Mouse (Mus musculus) stomach, embryonic 14.5 days (tissue): ENCODE data around the gene Bsg. TPM values are rescaled to one million over a fixed set of nuclear protein-coding genes. Genes with fewer than 3 reads are reported as not detected.

ENCODE experiments used
- ATAC-seq: fragments of 200-750 bp; cut with Nextera tagmentation; 2 replicates; pipeline ENCODE4 v1.8.0; 2017; ENCODE audit warnings: low read depth, moderate TSS enrichment; ENCODE audit not compliant: insufficient number of reproducible peaks, insufficient read depth, low FRiP score
- H3K27ac ChIP-seq: fragments of 300-500 bp; sonication (generic); 2 replicates; pipeline ENCODE4 v1.5.1; 2014; ENCODE audit warnings: mild to moderate bottlenecking, low read length, moderate library complexity, mixed read lengths
- H3K27me3 ChIP-seq: fragments of 300-500 bp; sonication (generic); 2 replicates; pipeline ENCODE4 v1.6.1; 2014; ENCODE audit warnings: low read length, control low read depth, mixed read lengths; ENCODE audit not compliant: control insufficient read depth, insufficient read depth
- H3K36me3 ChIP-seq: fragments of 300-500 bp; sonication (generic); 2 replicates; pipeline ENCODE4 v1.6.1; 2014; ENCODE audit warnings: mild to moderate bottlenecking, control low read depth, low read length, moderate library complexity, mixed read lengths; ENCODE audit not compliant: control insufficient read depth, insufficient read depth
- H3K4me1 ChIP-seq: fragments of 300-500 bp; sonication (generic); 2 replicates; pipeline ENCODE4 v1.6.1; 2014; ENCODE audit warnings: low read length, control low read depth, mixed read lengths; ENCODE audit not compliant: control insufficient read depth, insufficient read depth
- H3K4me2 ChIP-seq: fragments of 300-500 bp; sonication (generic); replicated peaks from 2 replicates; pipeline ENCODE4 v1.6.1; 2014; ENCODE audit warnings: low read depth, low read length, control low read depth
- H3K4me3 ChIP-seq: fragments of 300-500 bp; sonication (generic); 2 replicates; pipeline ENCODE4 v1.5.1; 2014; ENCODE audit warnings: low read depth, low read length, control low read depth
- H3K9ac ChIP-seq: fragments of 300-500 bp; sonication (generic); replicated peaks from 2 replicates; pipeline ENCODE4 v1.6.1; 2014; ENCODE audit warnings: low read depth, mild to moderate bottlenecking, control low read depth, low read length, moderate library complexity, mixed read lengths
- H3K9me3 ChIP-seq: fragments of 300-500 bp; sonication (generic); 2 replicates; pipeline ENCODE4 v1.6.1; 2016; ENCODE audit warnings: low read depth, low read length, control low read depth; ENCODE audit not compliant: control insufficient read depth
- WGBS: fragments of 180-500 bp; shearing (Covaris S2); extraction: QIAGEN DNeasy Blood & Tissue Kit; methylation state at CpG from one replicate; pipeline ENCODE4 v1.1.7; 2014; 5-methylcytosine and 5-hydroxymethylcytosine counted together
- polyA plus RNA-seq: library from polyadenylated mRNA; unstranded; fragments of >200 nt; fragmentation: Nextera tagmentation; extraction: Ambion mirVana; gene quantifications from 2 replicates; pipeline ENCODE4 v1.2.1, GENCODE M21; 2014

The Bsg gene
- polyA plus RNA-seq, 1 experiment from 2014 or later: 871 TPM

DNA sequence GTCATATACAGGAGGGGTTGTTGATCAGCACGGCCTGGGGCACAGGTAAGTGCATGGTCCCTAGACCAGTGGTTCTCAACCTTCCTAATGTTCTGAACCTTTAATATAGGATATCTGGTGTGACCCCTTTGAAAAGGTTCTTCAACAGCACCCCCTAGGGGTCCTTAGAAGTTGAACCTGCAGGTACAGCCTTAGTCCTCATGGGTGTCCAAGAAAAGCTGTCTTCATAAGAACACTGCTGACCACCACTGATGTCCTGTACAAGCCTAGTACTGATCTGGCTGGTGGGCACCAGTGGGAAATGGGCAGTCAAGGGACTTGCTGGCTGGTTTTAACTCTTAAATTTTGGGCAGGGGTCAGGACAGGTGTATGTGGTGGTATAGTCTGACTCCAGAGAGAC lies 7.7 kb downstream of the Bsg start:
- Histone ChIP-seq H3K4me3 (no peak overlapping the region), H3K27ac (no peak overlapping the region), H3K36me3 (peaks cover 36% of the 10 kb centered on the region), H3K4me1 (peaks cover 2% of the 10 kb centered on the region; the same call in 1 of the 2 replicates), H3K4me2 (no peak overlapping the region), H3K9me3 (no peaks in the 10 kb centered on the region), H3K27me3 (peaks cover 18% of the 10 kb centered on the region), H3K9ac (no peak overlapping the region)
- WGBS: 81% methylated on average over 1 of the region's 1 CpGs
- peak; percentile 17; the same call in 1 of the 2 replicates for ATAC-seq

DNA sequence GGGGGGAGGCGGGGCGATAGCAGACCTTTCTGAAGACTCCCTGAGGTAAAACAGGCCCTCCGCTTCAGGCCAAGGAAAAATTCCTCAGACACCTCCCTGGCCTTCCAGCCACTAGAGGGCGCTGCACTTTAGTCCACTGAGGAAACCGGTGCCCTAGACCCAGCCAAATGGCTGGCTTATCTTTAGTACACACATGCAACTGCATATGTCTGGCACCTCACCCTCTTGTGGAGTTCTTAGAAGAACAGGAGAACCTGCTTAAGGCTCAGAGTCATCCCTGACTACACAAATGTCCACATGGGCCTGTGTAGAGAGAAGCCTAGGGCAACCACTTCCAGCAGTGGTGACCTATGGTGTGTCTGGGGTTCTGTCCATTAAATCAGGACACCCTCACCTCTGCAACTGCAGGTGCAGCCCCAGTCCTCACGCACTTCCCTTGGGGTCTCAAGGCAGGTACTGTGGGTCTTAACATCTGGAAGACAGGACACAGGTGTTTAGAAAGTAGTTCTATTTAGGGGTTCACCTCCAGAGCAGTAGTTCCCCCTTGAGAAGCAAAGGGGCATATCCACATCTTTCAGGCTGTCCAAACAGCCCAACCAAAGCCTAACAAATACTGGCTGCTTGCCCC lies 8.3 kb downstream of the Bsg start:
- H3K4me3 ChIP-seq: no peak overlapping the region
- H3K4me2 ChIP-seq: no peak overlapping the region
- H3K27ac ChIP-seq: no peak overlapping the region
- H3K9ac ChIP-seq: no peak overlapping the region
- peaks cover 24% of the 10 kb centered on the region for H3K27me3 ChIP-seq
- H3K9me3 ChIP-seq: no peaks in the 10 kb centered on the region
- peak; percentile 62 for ATAC-seq
- peaks cover 36% of the 10 kb centered on the region for H3K36me3 ChIP-seq
- H3K4me1 ChIP-seq: peaks cover 6% of the 10 kb centered on the region; the same call in 1 of the 2 replicates
- 14% methylated on average over 5 of the region's 6 CpGs for WGBS

DNA sequence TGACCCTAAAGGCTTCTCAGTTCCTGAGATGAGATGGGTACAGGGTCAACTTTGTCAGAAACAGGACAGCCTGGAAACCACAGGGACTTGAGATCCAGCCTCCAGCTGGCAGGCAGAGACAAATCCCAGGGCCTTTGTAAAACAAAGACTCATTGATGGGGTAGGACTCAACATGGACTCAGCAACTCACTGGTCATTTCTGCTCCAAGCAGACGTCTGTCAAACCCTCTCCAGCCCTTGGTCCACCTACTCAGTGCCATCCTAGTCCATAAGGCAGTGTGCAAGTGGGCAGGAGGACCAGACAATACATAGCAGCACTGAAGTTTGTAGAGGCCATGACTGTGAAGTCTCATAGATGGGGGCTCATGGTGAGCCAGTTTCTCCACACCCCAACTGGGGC lies 8.9 kb downstream of the Bsg start:
- no peak overlapping the region for H3K9ac ChIP-seq
- ATAC-seq: no peak
- no peak overlapping the region for H3K27ac ChIP-seq
- WGBS: 37% methylated on average over 1 of the region's 1 CpGs
- peaks cover 36% of the 10 kb centered on the region for H3K36me3 ChIP-seq
- H3K9me3 ChIP-seq: no peaks in the 10 kb centered on the region
- peaks cover 6% of the 10 kb centered on the region; the same call in 1 of the 2 replicates for H3K4me1 ChIP-seq
- no peak overlapping the region for H3K4me2 ChIP-seq
- H3K27me3 ChIP-seq: peaks cover 30% of the 10 kb centered on the region
- H3K4me3 ChIP-seq: no peak overlapping the region

DNA sequence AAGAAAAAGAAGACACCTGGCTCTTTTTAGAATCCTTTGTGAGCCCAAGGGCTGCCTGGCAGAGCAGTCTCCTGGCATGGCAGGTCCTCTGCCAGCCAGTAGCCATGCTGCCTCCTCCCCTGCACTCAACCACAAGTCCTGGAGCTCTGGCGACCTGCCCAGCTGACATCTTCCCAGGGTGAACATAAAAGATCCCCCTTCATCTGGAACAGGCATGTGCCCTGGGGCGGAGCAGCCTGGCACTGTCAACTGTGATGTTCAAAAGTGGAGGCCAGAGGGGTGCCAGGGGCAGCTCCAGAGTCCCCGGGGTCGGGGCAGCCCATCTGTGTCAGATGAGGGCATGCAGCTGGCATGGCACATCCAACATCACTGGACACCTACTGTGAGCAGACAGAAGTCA lies 10.7 kb downstream of the Bsg start:
- H3K27ac ChIP-seq: no peak overlapping the region
- no peak overlapping the region for H3K4me2 ChIP-seq
- peaks cover 35% of the 10 kb centered on the region for H3K27me3 ChIP-seq
- H3K4me3 ChIP-seq: no peak overlapping the region
- peaks cover 20% of the 10 kb centered on the region for H3K36me3 ChIP-seq
- H3K4me1 ChIP-seq: peaks cover 6% of the 10 kb centered on the region; the same call in 1 of the 2 replicates
- no peaks in the 10 kb centered on the region for H3K9me3 ChIP-seq
- ATAC-seq: no peak
- 69% methylated on average over 4 of the region's 4 CpGs for WGBS
- no peak overlapping the region for H3K9ac ChIP-seq

DNA sequence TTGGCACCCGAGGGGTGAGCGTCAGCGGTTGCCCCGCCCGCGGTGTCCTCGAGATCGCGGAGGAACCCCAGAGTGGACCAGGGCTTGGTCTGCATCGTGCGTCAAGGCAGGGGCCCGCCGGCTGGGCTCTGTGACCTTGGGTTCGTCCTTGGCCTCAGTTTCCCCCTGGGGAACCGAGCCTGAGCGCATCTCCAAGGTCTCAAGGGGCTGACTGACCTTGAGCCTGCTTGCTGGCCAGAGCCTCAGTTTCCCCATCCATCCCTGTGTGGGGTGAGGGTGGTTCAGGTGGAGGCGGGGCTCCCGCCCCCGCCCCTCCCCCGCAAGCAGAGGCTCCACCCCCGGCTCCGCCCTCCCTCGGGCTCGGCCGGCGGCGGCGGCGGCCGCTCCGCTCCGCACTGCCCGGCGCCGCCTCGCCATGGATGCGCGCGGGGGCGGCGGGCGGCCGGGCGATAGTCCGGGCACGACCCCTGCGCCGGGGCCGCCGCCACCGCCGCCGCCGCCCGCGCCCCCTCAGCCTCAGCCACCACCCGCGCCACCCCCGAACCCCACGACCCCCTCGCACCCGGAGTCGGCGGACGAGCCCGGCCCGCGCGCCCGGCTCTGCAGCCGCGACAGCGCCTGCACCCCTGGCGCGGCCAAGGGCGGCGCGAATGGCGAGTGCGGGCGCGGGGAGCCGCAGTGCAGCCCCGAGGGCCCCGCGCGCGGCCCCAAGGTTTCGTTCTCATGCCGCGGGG lies 12.1 kb downstream of the Bsg start, which contains the start of gene Hcn2:
Hcn2 (plus strand) TSS at position 381 of the 734 bp plus-strand sequence.
- H3K27ac ChIP-seq: no peak within 1 kb of the TSS
- H3K9me3 ChIP-seq: no peaks in the 10 kb centered on the region
- 2% methylated on average over 65 of the region's 91 CpGs for WGBS
- H3K36me3 ChIP-seq: peaks cover 8% of the 10 kb centered on the region; the same call in 1 of the 2 replicates
- H3K27me3 ChIP-seq: peaks cover 35% of the 10 kb centered on the region
- peak within 1 kb of the TSS; percentile 95 for H3K4me2 ChIP-seq
- ATAC-seq: no peak
- peak within 1 kb of the TSS; percentile 47 for H3K4me3 ChIP-seq
- H3K4me1 ChIP-seq: peaks cover 6% of the 10 kb centered on the region; the same call in 1 of the 2 replicates
- 0 out of 2 replicates have a peak within 1 kb of the TSS, but pooled peaks have one; percentile 14 for H3K9ac ChIP-seq

DNA sequence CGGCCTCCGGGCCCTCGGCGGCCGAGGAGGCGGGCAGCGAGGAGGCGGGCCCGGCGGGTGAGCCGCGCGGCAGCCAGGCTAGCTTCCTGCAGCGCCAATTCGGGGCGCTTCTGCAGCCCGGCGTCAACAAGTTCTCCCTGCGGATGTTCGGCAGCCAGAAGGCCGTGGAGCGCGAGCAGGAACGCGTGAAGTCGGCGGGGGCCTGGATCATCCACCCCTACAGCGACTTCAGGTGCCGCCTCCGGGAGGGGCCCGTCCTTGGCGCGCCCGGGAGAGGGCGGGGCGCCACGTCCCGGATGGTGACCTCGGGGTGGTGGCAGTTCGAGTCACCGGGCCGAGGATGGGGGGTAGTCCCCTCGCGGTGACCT lies 12.7 kb downstream of the Bsg start:
- peak overlapping the region; percentile 47 for H3K4me3 ChIP-seq
- peak overlapping the region; percentile 95 for H3K4me2 ChIP-seq
- ATAC-seq: no peak
- no peak overlapping the region for H3K27ac ChIP-seq
- 0 out of 2 replicates have a peak overlapping the region, but pooled peaks have one; percentile 14 for H3K9ac ChIP-seq
- no peaks in the 10 kb centered on the region for H3K9me3 ChIP-seq
- H3K4me1 ChIP-seq: peaks cover 6% of the 10 kb centered on the region; the same call in 1 of the 2 replicates
- 1% methylated on average over 44 of the region's 44 CpGs for WGBS
- H3K27me3 ChIP-seq: peaks cover 35% of the 10 kb centered on the region
- peaks cover 2% of the 10 kb centered on the region; the same call in 1 of the 2 replicates for H3K36me3 ChIP-seq

DNA sequence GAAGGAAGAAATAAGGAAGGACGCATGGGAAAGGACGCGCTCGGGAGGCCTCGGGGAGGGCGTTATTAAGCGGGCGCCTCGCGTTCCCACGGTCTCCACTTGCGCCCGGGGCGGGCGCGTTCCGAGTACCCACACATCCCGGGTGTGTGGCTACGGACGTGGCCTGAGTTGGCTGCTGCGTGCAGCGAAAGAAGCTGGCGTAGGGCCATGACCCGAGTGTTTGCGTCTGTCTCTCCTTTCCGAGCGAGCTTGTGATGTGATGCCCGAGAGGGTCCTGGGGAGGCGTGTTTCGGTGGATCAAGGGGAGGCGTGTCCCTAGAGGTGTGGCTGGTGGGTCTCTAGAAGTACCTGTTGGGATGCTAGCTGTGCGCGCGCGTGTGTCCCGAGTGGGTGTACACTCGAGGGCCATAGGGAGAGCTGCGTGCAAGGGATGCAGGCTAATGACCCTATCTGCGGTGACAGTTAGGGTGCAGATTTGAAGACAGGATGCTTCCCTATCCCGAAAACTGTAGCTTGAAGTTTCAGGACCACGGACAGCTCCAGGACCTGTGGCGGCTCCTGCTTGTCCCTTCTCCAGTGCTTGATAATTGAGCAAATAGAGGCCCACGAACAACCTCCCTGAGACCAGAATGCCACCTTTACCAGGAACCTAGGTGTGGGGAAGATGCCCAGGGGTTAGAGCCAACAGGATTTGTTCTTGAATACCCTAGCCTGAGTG lies 13.5 kb downstream of the Bsg start:
- peaks cover 6% of the 10 kb centered on the region; the same call in 1 of the 2 replicates for H3K4me1 ChIP-seq
- no peaks in the 10 kb centered on the region for H3K36me3 ChIP-seq
- peak overlapping the region; percentile 47; the same call in 1 of the 2 replicates for H3K4me3 ChIP-seq
- H3K27me3 ChIP-seq: peaks cover 35% of the 10 kb centered on the region
- H3K9me3 ChIP-seq: no peaks in the 10 kb centered on the region
- H3K4me2 ChIP-seq: peak overlapping the region; percentile 95
- H3K9ac ChIP-seq: no peak overlapping the region
- WGBS: 5% methylated on average over 43 of the region's 43 CpGs
- ATAC-seq: no peak
- H3K27ac ChIP-seq: no peak overlapping the region

DNA sequence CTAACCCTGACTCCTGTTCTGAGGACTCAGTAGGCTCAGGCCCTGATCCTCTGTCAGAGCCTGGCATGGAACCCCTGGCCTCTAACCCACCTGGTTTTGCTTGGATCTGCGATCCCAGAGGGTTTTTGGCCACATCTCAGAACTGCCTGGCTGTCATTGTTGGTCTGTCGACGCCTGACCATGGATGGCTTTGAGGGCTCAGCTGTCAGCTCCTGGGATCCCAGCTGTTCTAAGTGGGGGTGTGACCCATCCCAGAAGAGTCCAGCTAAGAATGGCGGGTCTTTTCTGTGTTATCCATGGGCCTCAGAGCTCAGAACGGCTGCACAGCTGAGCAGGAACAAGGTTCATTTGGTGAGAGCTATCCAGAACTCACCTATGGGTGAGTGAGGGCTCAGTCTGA lies 16.8 kb downstream of the Bsg start:
- H3K4me3 ChIP-seq: no peak overlapping the region
- no peak overlapping the region for H3K9ac ChIP-seq
- peaks cover 6% of the 10 kb centered on the region; the same call in 1 of the 2 replicates for H3K4me1 ChIP-seq
- WGBS: 59% methylated on average over 5 of the region's 5 CpGs
- H3K9me3 ChIP-seq: no peaks in the 10 kb centered on the region
- H3K36me3 ChIP-seq: no peaks in the 10 kb centered on the region
- no peak overlapping the region for H3K4me2 ChIP-seq
- no peak for ATAC-seq
- H3K27me3 ChIP-seq: peaks cover 25% of the 10 kb centered on the region
- H3K27ac ChIP-seq: no peak overlapping the region
